Mouse (Mus musculus) small intestine, adult 2 months (tissue): ENCODE results near the gene Hexdc.

ENCODE experiments used
- CTCF ChIP-seq: fragments of 200-500 bp; IDR thresholded peaks from 2 replicates; pipeline ENCODE4 v1.5.1; 2012; ENCODE audit warnings: low read depth, mild to moderate bottlenecking, control low read depth, inconsistent platforms, low read length, moderate library complexity, mixed read lengths; ENCODE audit not compliant: insufficient replicate concordance, insufficient read length; ENCODE audit errors: extremely low read depth
- POLR2A ChIP-seq: fragments of 200-500 bp; IDR thresholded peaks from 2 replicates; pipeline ENCODE4 v1.6.1; 2012; ENCODE audit warnings: low read depth, mild to moderate bottlenecking, control low read depth, inconsistent platforms, low read length, moderate library complexity

GRCm38 (mm10) chr11:121261074-121261473 lies 56.8 kb downstream of the Hexdc start:
- TF ChIP-seq CTCF = no peak
- no peak for TF ChIP-seq POLR2A
